Mouse (Mus musculus) gastrocnemius, postnatal 10 days (tissue): ENCODE measurements at regions not wholly inside any gene's neighbourhood (a gene's known extent, or its start where the extent isn't known, plus 50 kb on each side); places are given as distances from the start of the nearest gene placed in this dataset.

Experiments
- DNase-seq: peaks from one replicate; pipeline ENCODE4 v3.0.0; 2021; ENCODE audit warnings: mixed read lengths

DNA sequence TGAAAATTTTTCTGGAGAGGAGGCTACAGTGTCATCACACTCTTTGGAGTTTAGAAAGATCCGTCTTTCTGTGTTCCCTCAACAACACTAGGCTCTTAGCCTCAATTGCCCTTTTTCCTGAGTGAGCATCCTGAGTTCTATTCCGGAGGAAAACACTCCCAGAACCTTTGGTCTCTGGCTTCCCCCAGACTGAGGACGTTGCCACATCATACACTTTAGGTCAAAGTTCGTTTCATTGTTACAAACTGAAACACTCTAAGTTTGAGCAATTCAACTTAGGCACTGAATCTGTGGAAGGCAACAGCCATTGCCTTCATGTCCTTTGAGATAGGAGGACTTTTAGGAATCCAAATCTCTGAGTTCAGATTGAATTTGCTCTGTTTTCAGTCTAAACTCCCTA is 85.0 kb downstream of the Arl4a start:
- no peak for DNase-seq

DNA sequence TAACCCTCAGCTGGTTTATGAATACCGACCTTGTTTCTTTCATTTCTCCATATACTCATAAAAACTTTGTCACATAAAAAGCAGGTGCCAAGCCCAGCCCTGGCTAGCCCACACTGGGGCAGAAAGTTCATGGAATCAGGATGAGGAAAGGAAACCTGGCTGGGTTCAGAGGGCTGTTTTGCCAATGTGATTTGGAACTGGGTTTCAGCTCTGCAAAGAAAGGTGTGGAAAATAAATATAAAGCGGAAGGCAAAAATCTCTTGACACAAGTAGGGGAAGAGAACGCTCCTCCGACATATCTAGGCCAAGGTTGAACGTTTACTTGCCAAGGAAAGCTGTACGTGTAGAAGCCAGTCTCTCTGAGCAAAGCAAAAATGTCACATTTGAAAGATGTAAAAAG is 85.9 kb downstream of the Arl4a start:
- DNase-seq = no peak

DNA sequence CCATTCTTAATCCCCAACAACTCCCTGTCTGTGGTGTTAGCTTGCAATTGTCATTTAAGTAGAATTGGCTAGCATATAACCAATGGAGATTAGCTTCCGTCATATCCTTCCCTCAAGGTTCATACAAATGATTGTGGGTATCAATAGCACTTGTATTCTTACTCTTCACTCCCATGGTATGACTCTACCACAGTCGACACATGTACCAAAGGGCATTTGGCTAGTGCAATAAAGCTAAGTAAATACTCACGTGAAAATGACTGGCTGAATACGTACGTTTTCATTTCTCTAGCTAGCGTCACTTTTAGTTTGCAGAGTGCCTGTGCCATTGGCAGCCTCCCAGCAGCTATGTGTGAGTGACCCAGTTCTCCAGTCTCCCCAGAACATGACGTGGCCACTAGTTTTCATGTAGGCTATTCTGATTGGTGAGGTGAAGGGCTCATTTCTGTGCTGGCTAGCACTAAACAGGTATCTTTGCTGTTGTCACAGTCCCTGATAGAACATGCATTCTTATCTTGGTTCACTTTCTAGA is 87.5 kb downstream of the Arl4a start:
- DNase-seq = no peak

DNA sequence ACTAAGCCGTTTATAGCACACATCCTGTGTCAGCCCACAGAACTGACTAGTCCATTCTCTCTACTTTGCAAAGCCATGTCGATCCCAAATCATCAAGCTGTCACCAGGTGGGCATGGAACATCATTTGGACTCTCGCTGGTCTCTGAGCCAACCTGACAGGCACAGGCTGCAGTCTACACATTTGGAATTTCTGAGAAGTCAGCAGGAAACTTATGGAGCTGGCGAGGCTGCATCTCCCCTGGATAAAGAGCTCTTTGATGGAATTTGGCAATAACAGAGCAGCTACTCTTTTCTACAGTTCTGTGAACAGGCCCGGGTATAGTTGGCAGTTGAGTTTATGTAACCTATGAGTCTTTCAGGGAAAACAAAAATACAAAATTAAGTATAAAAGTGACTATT is 94.9 kb downstream of the Arl4a start:
- DNase-seq = no peak

DNA sequence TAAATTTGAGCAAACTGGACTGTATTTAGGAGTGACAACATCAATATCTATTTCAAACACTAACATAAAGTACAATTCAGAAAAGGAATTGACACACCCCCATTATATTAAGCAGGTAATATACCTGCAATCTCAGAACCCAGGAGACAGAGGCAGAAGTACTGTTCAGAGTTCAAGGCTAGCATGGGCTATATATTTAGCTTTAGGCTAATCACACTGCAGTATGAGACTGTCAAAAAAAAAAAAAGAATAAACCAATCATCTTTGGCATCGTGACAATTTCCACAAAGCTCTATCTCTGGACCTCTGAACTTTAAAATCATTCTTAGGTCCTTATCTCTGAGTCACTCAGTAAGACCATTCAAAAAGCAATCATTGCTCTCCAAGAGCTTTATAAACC is 96.7 kb downstream of the Arl4a start:
- DNase-seq = no peak

DNA sequence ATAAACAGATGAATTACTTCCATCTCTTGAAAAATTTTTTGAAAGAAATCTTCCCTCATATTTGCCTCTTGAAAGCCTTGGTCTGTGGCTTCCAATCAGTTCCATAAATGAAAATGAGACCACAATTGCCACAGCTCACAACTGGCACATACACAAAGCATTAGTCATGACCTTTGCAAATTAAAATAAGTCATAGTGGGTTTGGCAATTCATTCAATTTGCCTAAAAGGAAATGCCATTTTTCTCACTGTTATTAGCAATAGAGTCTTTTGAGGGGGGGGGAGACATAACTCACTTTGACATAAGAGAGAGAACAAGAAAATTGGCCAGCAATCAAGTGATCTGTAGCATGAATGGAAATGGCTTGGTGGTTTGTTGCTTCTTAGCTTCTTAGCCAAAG is 98.8 kb downstream of the Arl4a start:
- DNase-seq = no peak

DNA sequence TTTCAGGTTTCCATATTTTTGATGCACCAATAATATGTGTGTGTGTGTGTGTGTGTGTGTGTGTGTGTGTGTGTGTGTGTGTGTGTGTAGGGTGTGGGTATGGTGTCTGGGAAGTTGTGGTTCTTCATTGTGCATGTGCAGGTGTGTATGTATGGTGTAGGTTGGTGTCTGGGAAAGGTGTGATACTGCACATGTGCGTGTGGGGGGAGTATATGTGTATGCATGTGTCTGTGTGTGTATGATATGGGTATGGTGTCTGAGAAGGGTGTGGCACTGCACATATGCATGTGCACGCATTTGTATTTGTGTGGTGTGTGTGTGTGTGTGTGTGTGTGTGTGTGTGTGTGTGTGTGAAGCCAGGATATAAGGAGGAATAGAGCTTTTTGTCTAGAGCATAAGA is 99.6 kb downstream of the Arl4a start:
- no peak for DNase-seq

DNA sequence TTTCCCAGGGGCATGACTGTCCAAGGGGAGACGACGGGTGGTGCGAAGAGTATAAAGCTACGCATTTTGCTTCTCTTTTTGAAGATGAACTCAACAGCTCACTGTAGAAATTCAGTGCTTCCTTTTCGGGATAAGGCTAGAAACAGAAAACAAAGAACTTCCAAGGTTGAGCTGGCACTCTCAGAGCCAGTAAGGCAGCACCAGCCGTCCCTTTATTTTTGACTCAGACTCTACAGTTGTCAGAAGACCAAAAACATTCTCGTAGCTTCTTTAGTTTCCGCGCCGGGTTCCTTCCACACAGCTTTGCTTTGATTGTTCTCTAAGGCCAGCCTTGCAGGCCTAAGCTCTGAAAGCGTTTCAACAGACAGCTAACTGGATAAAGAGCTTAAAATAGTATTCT is 101.5 kb downstream of the Arl4a start:
- DNase-seq = no peak

DNA sequence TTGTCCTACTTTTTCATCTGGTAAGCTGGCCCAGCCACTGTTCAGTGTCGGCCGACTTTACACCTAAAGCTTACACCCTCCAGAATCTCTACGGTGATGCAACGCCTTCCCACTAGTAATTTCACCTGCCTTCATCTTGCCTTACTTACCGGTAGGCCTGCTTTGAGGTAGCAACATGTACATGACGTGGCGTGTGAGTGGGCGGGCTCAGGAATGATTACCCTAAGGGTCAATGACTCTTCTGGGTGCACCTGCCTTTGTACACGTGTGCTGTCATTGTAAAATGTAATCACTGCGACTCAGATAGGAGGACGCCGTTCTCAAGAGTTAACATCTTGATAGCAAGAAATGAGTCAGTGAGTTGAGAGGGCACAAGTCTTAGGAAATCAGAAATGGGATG is 102.0 kb downstream of the Arl4a start:
- DNase-seq = no peak

DNA sequence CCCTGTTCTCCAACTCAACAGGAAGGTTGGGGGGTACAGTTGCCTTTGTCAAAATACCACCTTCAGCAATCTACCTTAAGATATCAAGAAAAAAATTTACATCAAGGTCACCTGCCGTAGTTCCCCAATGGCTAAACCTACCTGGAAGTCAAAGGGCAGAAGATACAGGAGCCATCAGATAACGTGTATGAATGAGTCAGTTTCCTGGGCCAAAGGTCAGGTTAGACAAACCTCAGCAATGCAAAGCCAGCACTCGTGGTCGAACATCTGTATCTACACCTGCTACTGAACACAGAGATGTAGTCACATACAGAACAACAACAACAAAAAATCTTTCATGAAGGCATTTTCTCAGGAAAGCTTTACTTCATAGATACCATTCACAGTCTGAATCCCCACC is 102.9 kb downstream of the Arl4a start:
- DNase-seq = no peak

DNA sequence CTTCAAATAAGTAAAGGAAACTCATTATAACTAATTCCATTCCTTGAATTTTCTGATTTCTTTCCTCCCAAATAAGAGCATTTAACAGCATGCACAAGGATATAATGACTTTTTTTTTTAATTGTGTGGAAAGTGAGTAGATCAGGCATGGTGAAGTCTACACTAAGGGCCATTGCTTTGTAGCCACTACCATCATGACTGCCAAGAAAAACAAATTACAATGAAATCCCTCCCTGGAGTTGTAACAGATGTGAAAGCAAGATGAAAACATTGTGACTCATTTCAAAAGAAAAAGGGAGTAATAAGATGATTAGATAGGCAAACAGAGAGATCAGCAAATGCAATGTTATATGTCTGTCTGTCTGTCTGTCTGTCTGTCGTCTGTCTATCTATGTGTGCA is 106.6 kb downstream of the Arl4a start:
- no peak for DNase-seq

DNA sequence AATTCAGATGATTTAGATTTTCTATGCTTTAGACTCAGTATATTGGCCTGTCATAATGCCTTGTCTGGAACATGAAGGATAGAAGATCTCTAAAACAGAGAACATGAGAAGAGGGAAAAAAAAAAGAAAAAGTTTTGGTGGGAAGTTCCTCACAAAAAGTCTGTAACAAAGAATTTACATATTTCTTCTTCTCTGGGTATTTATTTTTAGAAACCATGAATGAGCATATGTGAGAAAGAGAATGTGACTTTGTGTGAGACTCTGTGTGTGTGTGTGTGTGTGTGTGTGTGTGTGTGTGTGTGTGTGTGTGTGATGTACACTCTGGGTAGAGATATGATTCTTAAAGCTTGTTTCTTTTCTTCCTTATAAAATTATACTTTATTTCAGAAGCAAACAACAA is 109.9 kb downstream of the Arl4a start:
- no peak for DNase-seq

DNA sequence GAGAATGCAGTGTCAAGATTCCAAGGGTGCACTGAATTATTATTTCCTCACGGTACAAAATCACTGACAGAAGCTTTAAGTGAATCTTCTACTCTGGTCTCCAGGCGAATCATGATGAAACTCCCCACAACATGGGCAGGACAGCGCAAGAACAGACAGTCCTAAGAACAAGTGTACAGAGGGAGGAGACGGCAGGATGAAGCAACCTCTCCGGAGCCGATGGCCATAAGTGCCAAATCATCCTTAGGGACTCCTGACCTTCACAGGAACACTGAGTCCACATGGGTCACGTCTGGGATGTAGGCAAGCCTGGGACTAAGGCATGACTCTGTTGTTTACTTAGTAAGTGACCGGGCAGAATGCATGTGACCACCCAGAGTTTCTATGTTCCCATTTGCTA is 110.8 kb downstream of the Arl4a start:
- DNase-seq = no peak

DNA sequence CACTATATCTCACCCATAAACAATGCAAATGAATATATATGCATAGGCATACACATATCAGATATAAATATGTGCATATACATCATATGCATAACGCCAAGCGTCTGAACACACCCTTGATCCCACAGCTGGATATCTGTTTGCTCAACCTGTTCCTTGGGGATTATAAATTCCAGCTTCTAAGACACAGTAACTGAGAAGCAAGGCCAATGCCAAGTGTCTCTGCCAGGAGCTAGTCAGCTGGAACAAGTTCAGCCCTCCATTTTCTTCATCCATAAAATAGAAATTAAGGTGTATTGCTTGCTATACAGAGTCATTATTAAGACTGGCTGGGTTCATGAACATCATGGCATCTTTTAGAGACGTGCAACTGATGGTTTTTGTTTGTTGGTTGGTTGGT is 116.3 kb downstream of the Arl4a start:
- no peak for DNase-seq

DNA sequence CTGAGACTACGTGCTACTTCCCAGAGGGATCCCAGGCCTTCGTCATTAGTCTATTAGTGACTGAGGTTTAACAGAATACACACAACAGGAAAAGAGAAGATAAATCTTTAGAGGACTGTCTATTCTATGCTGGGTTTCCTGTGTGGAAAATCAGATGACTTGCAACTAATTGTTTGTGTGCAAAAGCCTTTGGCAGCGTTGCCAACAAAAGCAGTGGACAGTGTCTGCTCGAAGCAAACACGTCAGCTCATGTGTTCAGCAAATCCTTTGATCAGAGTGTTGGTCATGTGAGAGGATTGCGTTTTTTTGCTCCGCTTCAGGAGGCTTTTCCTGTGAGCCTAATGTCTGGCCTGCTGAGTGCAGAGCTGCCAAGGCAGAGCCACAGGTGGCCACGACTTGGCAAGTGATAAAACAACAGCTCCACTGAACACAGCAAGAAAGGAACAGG is 117.3 kb downstream of the Arl4a start:
- no peak for DNase-seq

DNA sequence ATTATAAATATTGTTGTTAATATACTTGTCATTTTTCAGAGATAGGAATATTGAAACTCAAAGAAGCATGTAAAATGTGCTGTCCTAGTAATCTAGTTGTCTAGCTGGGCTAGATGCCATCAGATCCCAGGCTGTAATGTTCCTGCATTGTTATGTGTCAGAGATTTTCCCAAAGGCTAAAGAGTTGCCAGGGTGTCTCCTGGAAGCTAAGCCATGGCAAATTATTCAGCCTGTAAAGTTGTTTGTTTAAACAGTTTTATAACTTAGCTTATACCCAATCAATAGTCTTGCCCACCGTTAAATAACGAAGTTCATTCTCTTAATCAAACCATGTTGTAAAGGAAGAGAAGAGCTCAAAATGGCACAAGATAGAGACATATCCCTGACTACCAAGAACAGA is 117.9 kb downstream of the Arl4a start:
- no peak for DNase-seq

DNA sequence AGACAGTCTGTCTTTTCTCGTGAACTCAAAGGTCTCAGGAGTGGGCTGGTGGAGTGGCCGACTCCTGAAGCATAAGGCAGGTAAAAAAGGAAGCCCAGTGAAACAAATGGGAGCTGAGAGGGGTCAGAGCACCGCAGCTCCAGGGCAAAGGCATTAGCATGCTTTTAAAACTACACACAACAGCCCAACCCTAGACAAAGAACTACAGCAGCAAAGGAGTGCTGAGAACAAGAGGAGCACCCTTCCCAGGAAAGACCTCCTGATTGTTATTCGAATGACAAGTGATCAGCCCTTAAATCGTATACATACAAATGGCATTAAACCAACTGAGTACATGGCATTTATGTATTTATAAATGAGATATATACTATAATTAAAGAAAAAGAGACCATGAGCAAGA is 149.3 kb downstream of the Arl4a start:
- DNase-seq = no peak

DNA sequence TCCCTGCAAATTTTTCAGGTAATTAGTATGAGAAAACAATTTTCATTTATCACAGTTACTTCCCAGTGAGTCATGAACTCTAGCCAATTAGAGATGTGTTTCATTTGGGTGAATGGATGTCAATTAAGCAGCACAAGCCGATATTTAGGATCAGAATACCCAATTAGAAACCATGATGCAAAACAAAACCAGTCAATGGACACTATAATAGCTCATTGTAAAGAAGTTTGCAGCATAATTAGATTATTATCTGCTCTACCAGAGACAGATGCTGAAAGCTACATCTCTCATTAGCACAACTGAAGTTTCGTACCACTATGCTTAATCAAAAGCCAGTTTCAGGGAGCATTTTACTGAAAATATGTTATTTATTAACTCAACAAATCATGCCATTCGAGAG is 152.5 kb downstream of the Arl4a start:
- no peak for DNase-seq

DNA sequence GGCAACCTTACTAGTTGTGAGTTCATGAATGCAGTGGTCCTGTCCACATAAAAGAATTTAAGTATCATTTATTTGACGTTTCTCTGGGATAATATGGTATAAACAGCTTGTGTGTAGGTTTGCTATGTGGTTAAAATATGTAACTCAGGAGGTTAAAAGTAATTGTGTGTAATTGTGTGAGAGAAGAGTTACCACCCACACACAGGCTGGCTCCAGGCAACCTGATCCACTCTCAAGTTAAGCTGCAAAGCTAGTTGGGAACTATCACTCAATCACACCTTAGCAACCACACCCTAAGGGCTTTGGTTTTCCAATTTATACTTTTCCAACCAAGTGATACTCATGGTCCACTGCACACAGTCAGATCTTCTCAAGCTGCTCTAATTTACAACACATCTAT is 157.5 kb downstream of the Arl4a start:
- no peak for DNase-seq

DNA sequence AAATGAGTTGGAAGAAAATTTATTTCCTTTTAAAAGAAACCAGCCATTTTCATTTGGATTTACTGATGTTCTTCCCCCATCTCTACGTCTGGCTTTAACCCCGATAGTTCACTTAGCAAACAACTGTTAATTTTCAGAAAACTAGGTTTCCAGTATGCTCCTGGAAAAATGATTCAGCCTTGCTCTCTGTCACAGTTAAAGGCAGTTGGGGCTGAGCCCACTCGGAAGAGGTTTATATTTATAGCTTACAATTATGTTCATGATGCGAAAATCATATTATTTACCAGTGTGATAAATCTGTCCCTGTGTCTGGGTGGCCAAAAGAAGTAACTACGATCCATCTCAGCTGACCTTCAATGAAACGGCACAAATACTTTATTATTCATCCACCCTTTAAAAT is 163.9 kb downstream of the Arl4a start:
- no peak for DNase-seq

DNA sequence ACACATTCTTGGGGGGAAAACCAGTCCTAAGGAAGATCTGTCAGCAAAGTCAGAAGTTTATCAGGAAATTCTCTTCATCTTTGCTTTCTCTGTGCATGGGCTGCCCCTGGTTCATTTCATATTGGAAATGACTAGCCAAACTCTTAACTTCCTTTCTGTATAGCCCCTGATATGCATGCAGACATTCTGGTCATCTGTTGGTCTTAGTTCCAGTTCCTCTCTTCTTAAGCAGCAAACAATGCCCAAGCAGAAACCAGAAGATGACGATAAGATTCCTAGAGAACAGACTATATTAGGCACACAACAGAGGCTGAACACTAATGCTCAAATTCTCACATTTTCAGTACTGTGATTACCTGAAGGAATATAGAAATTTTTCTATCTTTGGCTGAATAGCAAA is 176.0 kb downstream of the Arl4a start:
- DNase-seq = no peak

DNA sequence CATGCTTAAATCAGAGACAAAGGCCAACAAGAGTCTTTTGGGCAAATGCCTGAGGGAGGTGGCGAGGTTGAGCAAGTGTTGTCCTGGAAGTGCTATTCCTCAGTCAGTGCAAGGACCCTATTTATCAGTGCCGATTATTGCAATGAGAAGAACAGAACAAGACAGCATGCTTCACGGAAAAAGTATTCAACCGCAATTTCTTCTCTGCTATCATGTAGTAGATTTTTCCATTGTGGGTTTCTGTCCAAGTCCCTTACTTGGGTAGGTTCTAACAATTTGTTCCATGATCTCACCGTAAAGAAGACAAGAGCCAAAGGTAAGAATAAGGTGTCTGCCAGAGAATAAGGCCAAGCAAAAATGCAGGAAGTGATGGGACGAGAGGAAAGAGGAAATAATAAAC is 186.2 kb downstream of the Arl4a start:
- DNase-seq = no peak

DNA sequence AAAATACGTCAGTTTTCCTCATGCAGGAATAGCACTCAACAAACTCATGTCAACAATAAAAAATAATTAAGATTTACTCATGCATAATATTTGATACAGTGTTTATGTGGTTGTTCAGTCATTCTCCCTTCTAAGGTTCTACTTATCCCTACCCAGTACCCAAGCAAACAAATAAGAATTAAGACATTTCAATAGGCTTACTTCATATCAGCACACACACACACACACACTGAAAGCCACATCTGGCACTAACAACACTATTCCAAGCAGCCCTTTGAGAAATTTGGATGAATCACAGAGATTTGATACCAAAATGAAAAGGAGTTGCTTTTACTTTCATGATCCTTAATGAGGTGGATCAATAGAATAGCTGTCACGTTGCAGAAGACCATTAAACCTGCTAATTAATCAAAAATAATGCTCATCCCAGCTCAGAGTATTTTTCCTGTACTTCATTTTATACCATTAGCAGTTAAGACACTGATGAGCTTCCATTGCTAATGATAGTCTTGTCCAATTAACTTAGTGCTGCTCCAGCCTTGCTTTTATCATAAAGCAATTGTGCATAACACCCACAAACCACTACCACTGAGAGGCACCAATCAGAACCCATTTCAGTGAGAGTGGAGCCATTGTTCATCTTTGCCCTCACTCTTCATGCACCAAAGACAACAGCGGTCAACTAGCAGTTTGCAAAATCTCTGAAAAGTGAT is 188.3 kb downstream of the Arl4a start:
- no peak for DNase-seq

DNA sequence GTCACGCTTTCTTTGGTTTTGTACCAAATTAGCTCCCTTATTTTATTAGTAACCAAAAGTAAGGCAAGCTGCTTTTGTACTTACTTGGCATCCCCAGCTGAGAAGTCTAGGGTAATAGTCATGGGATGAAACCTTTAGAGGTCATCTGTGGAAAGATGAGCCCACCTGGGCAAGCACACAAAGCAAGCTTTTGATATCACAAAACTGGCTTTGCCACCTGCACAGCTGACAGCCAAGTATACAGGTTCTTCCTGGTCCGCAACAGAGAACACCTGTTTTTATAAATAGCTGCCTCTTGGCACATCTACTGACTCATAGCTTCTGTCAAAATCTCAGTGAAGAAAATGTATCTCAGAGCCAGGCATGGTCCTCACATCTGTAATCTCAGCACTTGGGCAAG is 197.2 kb downstream of the Arl4a start:
- no peak for DNase-seq

DNA sequence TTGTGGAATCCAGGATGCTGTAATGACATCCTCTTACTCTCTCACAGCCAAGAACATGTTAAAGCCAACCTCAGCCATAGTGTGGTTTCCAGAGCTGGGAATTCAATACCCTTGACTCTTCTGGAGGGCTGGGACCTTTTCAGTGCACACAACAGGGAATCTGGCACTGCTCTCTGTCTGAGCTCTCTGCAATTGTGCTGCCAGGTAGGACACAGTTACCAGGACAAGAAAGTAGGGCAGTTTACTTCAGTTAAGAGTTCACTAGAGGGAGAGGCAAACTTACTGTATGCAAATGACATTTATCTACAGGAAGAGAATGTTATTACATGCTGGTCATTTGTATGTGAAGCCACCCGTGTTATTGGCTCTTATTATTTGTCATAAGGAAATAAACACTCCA is 197.6 kb downstream of the Arl4a start:
- DNase-seq = no peak
